Mouse (Mus musculus) cerebellum, adult (tissue): Measurements from ENCODE around the gene Ush1g.

Experiments
- ATAC-seq: cut with Nextera tagmentation; 2 replicates; pipeline ENCODE4 v1.9.2; 2017; ENCODE audit warnings: mild to moderate bottlenecking, moderate library complexity, mixed read lengths; ENCODE audit not compliant: insufficient number of reproducible peaks, low FRiP score, low TSS enrichment

Ush1g gene

DNA sequence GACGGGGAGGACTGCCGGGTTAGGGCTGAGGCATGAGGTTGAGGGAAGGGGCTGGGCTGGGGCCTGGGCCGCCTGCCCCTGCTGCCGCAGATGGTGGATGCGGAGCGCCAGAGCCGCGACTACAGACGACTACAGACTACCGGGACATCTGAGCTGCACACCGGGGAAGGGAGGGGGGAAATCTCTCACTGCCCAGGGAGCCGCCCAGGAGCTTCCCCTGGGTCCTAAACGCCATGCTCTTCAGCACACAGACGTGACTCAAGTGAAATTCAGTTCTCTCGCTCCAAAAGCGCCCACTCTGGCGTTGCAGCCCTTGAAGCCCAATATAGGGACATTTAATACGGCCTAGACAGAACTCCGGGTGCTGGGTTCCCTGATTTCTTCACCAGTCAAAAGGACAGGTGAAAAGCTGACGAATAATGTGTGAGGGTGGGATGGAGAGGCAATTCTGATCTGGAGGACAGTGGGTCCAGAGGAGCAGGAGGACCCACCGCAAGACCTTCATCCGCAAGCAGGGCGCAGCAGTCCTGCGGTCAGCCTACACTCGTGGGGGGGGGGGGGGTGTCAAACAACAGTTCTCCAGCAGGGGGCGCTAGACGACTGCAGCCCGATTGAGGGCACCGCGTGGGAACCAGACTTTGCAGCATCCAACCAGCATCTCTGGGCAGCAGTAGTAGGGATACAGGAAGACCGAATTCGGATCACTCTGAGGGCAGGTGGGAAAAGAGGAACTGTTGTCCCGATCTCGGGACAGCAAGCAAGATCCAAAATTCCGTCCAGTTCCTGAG lies at the start of gene Ush1g:
Gene Ush1g (minus strand): TSS at position 136 of the 788 bp plus-strand sequence.
- peak; percentile 55; the same call in 1 of the 2 replicates for ATAC-seq

DNA sequence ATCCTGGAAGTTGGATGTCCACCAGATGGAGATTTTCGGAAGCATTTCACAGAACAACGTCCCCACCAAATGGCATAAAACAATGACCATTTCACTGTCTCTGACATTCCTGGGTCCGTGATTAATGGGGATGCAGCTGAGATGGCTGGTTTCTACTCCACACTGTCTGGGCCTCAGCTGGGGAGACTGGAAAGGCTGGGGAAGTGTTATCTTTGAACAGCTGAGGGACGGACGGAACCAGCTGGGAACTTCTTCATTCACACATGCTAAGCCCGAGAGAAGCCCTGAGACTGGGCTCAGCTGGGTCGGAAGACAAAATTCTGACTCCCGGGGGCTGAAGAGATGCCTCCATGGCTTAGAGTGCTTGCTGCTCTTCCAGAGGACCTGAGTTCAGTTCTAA lies 49.5 kb upstream of the Ush1g start:
- no peak for ATAC-seq

DNA sequence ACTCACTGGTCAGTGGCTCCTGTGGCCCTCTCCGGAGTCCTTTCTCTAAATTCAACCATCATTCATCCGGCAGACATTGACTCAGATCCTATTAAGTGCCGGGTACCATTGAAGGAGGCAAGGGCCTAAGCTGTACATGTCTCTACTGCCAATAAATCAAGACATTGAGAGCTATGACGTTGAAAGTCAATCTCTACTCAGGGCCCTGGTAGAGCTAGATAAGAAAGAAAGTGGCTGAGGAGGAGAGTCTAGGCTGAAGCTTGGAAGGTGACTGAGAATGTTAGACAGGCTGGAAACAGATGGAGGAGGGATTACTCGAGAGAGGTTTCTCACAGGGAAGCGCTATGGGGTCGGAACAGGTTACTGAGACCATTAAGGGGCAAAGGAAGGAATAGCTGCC lies 48.5 kb upstream of the Ush1g start:
- no peak for ATAC-seq

DNA sequence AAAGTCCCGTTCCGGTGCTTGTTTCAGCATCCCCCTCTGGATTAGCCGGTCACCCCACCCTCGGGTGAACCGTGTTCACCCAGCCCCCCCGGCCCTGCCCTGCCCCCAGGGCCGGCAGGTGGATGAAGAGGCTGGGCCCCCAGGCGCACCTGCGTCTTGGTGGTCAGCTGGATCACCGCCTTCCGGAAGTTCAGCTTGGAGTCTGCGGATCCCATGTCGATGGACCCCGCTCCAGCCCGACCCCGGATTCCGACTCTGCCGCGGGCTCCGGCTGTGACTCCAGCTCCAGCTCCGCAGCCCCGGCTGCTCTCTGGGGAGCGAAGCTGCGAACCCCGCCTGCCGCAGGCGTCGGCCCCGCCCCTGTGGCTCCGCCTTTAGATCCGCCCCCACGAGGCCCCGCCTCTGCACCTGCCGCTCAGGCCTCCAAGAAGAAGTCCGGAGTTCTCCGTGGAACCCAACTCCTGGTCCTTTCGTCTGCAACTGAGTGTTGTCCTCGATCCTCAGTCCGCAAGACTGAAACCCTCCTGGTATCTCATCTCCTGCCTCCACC lies 45.6 kb upstream of the Ush1g start, which contains the start of gene Hid1:
Gene Hid1 (minus strand): TSS at position 362 of the 550 bp plus-strand sequence.
- peak; percentile 73; the same call in 1 of the 2 replicates for ATAC-seq

DNA sequence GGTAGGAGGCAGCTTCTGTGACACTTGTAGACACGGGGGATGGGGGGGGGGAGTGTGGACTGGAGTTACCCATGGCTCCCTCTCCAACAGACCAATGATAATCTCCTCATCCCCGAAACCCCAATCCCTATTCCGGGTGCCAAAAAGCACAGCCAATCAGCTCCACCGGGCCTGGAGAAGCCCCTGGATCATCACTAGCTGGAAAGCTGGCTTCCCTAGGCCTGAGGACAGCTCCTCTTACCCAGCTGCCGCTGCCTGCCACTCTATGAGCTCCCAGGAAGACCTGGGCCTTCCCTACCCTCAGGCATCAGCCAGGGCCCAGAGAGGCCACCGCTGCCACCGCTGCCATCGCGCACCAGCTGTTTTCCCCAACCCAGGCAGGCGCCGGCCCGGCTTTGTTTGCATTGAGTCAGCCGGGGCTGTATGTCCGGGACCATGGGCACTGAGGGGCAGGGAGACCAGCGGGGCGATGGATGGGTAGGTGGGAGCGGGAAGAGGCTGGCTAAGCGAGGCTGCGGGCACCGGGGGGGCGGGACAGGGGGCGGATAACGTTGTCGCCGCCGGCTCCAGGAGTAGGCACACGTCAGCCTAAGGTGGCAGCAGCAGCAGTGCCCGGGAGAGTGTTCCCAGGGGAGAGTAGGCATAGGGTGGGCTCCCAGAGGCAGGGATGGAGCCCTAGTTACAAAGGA lies 45.0 kb upstream of the Ush1g start:
- ATAC-seq = peak; percentile 53; the same call in 1 of the 2 replicates

DNA sequence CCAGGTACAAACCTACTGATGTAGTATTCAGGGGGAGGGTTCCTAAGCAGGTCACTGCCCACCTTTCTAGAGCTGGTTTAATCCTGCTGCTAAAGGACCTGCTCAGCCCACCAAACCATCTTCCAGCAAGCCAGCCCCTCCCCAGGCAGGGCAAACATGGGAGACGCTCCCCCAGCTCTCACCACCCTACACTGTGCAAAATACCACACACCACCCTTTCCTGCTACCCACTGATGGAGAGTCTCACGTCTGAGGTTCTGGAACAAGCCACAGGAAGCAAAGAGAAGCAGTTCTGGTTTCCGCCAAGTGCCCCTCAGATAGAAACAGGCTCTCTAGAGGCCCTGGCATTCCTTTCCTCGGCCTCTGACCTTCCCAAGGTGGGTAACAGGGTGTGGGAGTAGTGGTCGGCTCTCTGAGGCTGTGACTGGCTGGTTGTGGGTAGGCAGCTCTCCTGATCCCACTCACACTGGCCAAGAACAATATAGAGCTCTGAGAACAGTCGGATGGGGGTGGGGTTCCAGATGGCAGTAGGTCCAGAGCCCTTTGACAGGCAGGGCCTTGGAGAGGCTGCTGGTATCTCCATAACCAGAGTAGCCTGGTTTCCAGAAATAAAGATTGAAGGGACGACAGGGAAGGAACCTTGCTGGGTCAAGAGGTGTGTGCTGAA lies 44.3 kb upstream of the Ush1g start:
- ATAC-seq = peak; percentile 18; the same call in 1 of the 2 replicates

DNA sequence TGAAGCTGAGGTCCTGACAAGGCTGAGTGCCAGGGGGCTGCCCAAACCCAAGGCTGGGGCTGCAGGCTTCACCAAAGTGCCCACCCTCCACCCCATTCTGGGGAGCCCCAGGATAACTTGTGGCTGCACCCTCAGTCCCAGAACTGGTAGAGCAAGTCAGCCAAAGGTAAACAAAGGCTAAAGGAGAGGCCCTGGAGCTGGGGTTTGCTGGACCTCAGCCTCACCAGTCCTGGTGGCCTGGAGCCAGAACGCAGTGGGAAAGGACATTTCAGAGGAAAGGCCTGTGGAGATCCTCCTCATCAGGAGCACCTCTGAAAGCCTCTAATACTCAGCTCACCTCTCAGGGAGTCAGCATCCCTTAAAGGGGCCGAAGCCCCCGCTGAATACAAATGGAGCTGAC lies 42.3 kb upstream of the Ush1g start:
- ATAC-seq = no peak

DNA sequence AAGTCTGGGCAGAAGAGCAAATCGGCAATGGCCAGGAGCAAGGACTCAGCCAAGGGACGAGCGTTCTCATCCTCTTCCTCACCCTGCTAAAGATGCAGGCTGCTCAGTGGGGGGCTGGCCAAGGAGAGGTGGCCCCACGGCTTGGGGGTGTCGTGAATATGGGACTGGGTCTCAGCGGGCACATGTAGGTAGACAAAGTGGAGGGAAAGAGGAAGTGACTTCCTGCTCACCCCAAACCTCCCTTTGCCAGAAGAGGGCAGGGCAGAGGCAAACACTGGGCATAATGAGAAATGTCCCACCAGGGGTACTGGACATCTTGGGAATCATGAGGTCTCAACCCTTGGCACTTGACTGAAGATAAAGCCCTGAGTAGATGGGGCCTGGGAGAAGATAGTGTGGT lies 37.9 kb upstream of the Ush1g start:
- no peak for ATAC-seq

DNA sequence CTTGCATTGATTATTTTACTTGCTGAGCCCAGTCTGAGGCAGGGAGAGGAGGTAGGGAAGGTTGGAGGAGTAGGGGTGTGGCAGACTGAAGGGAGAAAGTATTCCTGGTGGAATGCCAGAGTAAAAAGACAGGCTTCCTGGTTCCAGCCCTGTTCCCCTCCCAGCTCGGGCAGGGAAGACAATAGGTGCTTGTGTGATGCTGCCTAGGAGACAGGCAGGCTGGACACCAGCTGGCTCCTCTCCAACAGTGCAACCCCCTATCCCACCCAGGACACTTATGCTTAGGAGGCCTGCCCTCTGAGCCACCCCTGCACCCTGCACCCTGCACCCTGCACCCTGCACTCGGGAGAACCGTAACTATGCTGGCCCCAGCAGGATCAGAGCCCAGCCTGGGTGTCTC lies 37.5 kb upstream of the Ush1g start:
- no peak for ATAC-seq

DNA sequence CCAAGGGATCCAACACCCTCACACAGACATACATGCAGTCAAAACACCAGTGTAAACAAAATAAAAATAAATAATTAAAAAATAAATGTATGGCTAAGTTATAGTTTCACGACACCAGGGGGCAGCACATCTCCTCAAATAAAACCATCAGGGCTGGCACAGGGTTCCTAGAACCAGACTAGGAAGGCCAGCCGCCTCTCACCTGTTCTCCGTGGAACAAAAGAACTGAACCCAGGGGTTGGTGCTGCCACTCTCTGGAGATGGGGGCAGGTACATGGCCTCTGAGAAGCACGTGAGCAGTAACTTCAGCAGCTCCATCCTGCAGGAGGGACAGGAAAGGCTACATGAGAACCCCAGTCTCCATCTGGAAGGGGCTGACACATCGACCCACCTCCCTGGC lies 36.6 kb upstream of the Ush1g start:
- no peak; the same call in 1 of the 2 replicates for ATAC-seq

DNA sequence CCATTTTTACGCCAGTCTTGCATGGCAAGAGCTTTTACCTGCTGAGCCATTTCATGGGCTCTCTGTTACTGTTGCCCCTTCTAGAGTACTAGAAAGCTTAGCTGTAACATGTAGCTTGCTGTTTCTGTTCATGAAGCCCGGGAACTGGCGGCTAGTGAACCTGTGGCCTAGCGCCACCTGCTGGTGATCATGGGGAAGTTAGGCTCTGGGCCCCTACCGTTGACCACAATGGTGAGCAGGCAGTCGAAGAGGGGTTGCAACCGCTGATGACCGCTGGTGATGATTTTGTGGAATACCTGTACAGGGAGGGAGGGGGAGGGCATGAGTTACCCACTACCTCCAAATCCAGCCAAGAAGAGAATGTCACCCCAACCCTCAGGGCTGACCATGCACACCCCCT lies 32.3 kb upstream of the Ush1g start:
- ATAC-seq = peak; percentile 29; the same call in 1 of the 2 replicates

DNA sequence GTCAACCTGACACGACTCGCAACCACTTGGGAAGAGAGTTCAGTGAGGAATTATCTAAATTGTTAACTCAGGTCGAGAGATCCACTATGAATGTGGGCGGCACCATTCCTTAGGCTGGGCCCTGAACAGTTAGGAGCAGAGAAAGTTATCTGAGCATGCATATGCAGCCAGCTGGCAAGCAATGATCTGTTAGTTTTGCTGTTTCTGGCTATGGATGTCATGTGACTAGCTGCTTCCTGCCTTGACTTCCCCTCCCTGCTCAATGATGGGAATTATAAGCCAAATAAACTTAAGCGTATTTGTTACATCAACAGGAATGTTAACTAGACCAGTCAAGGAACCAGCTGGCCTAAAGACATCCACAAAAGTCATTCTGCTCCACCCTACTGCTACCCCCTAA lies 31.5 kb upstream of the Ush1g start:
- ATAC-seq = no peak

DNA sequence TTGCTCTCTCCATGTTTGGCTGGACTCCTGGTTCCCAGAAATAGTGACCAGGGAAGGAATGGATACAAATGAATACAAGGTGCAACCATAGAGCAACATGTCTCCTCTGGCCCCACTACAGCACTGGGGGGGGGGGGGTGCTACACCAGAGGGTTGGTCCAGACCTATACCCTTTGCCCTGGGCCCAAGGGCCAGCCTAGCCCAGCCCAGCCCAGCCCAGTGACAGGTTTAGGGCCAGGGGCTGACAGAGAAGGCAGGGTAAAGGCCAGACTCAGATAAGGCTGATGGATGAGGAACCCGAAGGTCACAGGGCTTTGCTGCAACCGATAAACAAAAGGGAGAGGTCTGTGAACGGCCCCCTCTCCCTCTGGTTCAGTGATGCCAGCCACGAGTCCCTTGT lies 28.1 kb upstream of the Ush1g start:
- ATAC-seq = no peak

DNA sequence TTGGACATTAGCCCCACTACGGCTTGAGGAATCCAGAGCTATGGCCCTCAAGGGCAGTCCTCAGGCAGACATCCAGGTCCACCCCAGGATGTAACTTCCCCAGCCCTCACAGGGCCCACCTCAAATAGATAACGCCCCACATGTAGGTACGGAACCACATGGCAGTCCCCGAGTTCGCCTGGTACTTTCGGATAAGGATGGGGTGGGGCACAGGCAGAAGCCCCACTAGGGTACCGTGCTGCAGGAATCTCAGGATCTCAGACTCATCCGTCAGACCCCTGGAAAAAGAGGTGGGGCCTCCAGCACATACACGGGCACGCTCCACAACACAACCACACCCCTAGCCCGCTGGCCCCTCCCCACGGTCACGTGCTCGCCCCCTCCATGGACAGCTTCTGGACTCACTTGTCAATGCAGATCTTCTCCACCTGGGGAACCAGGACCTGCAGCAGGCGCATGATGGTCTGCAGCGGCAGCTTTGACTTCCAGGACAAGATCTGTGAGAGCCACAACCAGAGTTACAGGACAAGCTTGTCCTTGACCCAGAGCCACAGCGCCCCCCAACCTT lies 26.9 kb upstream of the Ush1g start:
- ATAC-seq = no peak

DNA sequence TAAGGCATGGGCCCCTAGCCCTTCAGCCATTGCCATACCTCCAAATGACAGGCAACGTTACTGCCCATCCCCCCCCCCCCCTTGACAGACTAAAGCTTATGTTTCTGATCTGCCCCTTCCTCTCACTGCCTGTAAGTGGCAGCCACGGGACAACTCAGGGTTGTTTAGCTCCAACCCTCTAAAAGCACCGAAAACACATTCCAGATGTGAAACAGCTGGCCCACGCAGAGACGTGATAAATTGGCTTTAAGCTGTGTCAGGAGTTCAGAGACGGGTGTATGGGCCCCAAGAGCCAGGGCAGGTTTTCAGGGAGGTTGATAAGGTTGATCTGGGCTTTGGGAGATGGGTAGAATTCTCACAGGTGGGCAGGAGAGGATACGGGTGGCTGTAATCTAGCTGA lies 23.7 kb upstream of the Ush1g start:
- no peak for ATAC-seq

DNA sequence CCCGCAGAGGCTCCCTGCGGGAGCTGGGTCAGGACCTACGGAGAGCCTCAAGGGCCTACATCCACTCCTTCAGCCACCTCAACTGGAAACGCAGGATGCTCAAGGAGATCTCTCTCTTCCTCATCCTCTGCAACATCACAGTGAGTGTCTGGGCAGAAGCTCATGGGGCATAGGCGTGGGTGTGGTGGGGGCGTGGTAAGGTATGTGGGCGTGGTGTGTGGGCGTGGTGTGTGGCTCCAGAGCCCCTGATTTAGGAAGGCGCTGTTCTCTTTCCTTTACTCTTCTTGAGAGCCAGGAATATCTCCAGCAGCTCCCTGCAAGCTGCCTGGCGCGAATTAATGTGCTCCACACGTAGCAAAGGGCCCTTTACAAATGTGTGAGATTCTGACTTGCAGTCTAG lies 23.1 kb upstream of the Ush1g start:
- no peak for ATAC-seq

DNA sequence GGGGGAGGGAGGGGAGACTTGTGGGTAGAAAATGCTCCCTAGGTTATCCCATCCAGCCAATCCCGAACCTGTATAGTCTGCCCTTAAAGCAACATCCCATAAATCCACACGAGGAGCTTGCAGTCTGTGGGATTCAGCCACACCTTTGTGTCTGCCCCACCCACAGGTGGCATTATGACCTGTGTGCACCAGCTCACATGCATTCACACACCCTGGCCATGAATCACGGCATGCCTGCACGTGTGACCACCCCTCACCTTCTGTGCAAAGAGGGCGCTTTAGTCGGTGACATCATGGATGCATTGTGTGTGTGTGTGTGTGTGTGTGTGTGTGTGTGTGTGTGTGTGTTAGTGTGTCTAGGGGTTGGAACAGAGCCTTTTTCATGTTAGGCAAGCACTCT lies 20.0 kb upstream of the Ush1g start:
- ATAC-seq = no peak

DNA sequence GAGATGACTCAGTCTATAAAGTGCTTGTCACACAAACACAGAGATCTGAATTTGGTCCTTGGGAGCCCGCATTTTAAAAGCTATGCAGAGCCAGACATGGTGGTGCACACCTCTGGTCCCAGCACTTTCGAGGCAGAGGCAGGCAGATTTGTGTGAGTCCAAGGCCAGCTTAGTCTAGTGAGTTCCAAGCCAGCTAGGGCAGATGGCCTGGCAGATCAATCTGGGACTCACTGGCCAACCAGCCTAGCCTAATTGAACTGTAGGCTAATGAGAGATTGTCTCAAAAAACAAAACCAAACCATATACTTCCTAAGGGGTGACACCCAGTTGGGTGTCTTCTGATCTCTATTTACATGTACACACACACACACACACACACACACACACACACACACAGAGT lies 19.4 kb upstream of the Ush1g start:
- no peak for ATAC-seq

DNA sequence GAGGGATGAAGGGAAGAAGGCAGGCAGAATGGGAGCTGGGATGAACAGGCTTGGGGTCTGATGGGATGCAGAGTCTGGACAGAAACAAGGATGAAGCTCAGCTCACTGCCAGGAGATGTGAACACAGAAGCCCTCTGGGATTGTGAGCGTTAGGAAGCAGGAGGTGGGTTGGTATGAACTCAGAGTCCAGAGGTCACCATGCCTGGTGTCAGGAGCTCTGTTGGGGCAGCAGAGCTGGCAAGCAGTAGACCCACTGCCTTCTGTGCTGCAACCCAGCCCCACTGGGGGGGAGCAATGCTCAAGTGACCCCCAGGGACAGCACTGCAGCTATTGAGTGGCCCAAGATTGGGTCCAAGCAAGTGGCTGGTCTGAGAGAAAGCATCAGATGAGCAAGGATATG lies 16.0 kb upstream of the Ush1g start:
- ATAC-seq = no peak

DNA sequence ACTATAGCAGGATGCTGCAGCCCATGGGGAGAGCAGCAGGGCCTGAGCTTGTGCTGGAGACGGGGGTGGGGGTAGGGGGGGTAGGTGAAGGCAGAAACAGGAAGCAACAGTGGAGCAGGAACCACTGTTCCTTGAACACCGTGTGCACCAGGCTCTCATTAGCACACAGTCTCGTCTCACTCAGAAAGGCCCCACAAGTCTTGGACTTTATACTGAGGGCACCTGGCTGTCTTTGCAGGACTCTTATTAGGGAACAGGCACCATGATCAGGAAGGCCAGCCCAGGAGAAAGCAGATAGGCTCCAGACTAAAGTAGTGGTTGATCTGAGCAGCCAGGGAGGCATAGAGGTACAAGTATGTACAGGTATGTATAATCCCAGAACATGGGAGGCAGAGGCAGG lies 15.5 kb upstream of the Ush1g start:
- no peak for ATAC-seq

DNA sequence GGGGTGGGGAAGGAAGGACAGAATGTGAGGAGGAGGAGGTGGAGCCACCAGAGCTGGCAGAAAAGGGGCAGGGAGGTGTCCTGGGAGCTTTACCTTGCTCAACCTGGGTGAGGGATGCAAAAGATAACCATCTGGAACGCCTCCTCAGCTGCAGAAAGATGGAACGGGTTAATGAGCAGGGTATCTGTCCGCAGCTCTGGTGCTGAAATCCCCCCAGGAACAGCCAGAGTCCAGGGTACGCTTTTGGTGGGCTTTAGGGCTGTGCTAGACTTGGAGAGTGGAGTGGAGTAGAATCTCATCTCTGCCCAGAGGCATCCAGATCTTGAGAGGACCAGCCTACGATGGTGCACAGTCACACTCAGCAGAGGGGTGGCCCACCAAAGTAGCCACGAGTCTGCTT lies 14.3 kb upstream of the Ush1g start:
- ATAC-seq = no peak
